Mouse (Mus musculus) erythroblast, embryonic 14.5 days (primary cell): ENCODE results near the gene Emc3.

Source experiments
- GATA1 ChIP-seq: IDR thresholded peaks from 2 replicates; pipeline ENCODE4 v1.6.1; 2012; ENCODE audit warnings: low read length, inconsistent platforms, mixed read lengths
- TAL1 ChIP-seq: IDR thresholded peaks from 3 replicates; pipeline ENCODE4 v1.6.1; 2012; ENCODE audit warnings: low read length, inconsistent platforms, mixed read lengths

GRCm38 (mm10) chr6:113473715-113474114 lies 57.7 kb downstream of the Emc3 start:
- no peak for TF ChIP-seq GATA1
- TF ChIP-seq TAL1, result no peak
